ENCODE assay signal across 9 mouse cellular contexts in the genomic region with DNA sequence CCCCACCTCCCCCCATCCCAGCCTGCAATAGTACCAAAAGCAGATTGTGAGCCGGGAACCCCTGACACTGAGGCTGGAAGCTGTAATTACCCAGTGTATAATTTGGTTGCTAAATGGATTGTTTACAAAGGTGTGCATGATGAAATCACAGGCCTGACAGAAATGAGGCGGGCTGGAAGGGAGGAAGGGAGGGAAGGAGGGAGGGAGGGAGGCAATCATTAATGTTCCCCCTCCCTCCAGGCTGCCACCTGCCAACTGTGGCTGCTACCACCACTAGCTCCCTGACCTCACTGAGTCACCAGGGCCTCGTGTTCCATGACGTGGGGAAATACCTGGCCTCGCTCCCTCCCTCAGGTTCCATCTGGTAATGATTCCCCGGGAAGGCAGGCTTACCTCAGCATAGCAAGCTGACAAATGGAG.
DNase-seq lines count a peak whose midpoint lies in the region; ATAC-seq and TF ChIP-seq lines count a peak whose summit lies in the region.
"Had no signal": no experiment of that assay in that cellular context is flagged by ENCODE, and none has a peak within 500 bp of the region (broad histone marks: within the 10 kb centered on the region; RNA-seq: fewer than 3 reads in every experiment).

No protein-coding gene starts in this region.

- H3K4me2 ChIP-seq in intestine, postnatal 0 days (replicated peaks; ENCODE audit: low read depth), result no peak overlapping the region

- peak; percentile 91 for ATAC-seq in Patski
- peak; percentile 88 for ATAC-seq in intestine, postnatal 0 days

- WGBS in intestine, postnatal 0 days, result 25% methylated on average over 6 of the region's 6 CpGs
- WGBS in liver, adult 2 months, result 20% methylated on average over 6 of the region's 6 CpGs

- in situ Hi-C loops in Patski (cut with MboI; ENCODE audit: low pct_unique_long_range_greater_than_20kb), result no loop called here

- H3K4me3 ChIP-seq in intestine, postnatal 0 days (ENCODE audit: low read depth, low read length), result no peak overlapping the region
- no peak overlapping the region for H3K4me3 ChIP-seq in liver, adult 2 months (ENCODE audit: insufficient read depth, low read depth, low read length)

- no peaks in the 10 kb centered on the region for H3K79me2 ChIP-seq in liver, adult 2 months (ENCODE audit: control insufficient read depth, insufficient read depth, low read length)

- no peak overlapping the region for H3K9ac ChIP-seq in intestine, postnatal 0 days (ENCODE audit: low read depth, low read length)
- H3K9ac ChIP-seq in liver, adult 2 months (ENCODE audit: low read depth, low read length), result no peak overlapping the region; the same call in 1 of the 2 replicates

- 0 out of 2 replicates have a peak, but pooled peaks cover 2% of the 10 kb centered on the region for H3K9me3 ChIP-seq in intestine, postnatal 0 days (ENCODE audit: control insufficient read depth)

- no peak for TF ChIP-seq CTCF in Patski (IDR thresholded peaks at IDR 0.05)
- TF ChIP-seq CTCF in intestine, postnatal 0 days (IDR thresholded peaks at IDR 0.05; ENCODE audit: low read depth), result no peak
- 0 out of 2 replicates have a peak, but pooled peaks have one; percentile 0 for TF ChIP-seq CTCF in liver, adult 2 months (IDR thresholded peaks at IDR 0.05; ENCODE audit: low read depth, low read length)

- no peaks in the 10 kb centered on the region for H3K4me1 ChIP-seq in intestine, postnatal 0 days (replicated peaks; ENCODE audit: control insufficient read depth, insufficient read depth, low read length)
- peaks cover 12% of the 10 kb centered on the region for H3K4me1 ChIP-seq in liver, adult 2 months (ENCODE audit: control insufficient read depth, insufficient read depth, low read length)

- H3K36me3 ChIP-seq in intestine, postnatal 0 days (ENCODE audit: control insufficient read depth, insufficient read depth), result no peaks in the 10 kb centered on the region
- no peaks in the 10 kb centered on the region for H3K36me3 ChIP-seq in liver, adult 2 months (ENCODE audit: control insufficient read depth, insufficient read depth, low read length)

- no peaks in the 10 kb centered on the region for H3K27me3 ChIP-seq in Patski
- no peaks in the 10 kb centered on the region for H3K27me3 ChIP-seq in intestine, postnatal 0 days (replicated peaks; ENCODE audit: control insufficient read depth, insufficient read depth, low read length)
- H3K27me3 ChIP-seq in liver, adult 2 months (ENCODE audit: control insufficient read depth, insufficient read depth, low read length), result no peaks in the 10 kb centered on the region

- DNase-seq in 416B (ENCODE audit: low read depth), result peak; percentile 24
- DNase-seq in Patski (ENCODE audit: low read depth, low spot score), result peak; percentile 89
- peak; percentile 98 for DNase-seq in liver, adult 2 months (ENCODE audit: extremely low read depth, low read depth, low spot score)
- no peak for DNase-seq in MN1 (ENCODE audit: low spot score)
- DNase-seq in layer of hippocampus, adult 8-10 months (ENCODE audit: low spot score in 2 of 2), result no peak
- DNase-seq in heart, postnatal 36 days, result no peak
- no peak for DNase-seq in heart, adult 8-10 months (ENCODE audit: low spot score)
- DNase-seq: layer of hippocampus, adult 9-11 months had no signal

- CTCF ChIA-PET in Patski (lab: Charles Lee), result interaction anchor here (0.7 to 9.2 kb wide), 11 partner anchors 10 to 253 kb away, joined by 3 to 87 read pairs (median 4); no protein-coding TSS in a partner anchor

- intact Hi-C loops in heart, postnatal 36 days (cut with DNase I), result no loop called here

- POLR2A ChIA-PET in Patski (lab: Charles Lee), result interaction anchor here (0.7 to 1.6 kb wide), 4 partner anchors 32 to 336 kb away, joined by 3 to 4 read pairs (median 3); no protein-coding TSS in a partner anchor

- TF ChIP-seq POLR2A in liver, adult 2 months (IDR thresholded peaks at IDR 0.05; ENCODE audit: extremely low read depth, insufficient read depth, low read length), result no peak

- no peak overlapping the region for H3K27ac ChIP-seq in intestine, postnatal 0 days (ENCODE audit: low read depth, low read length)
- peak overlapping the region; percentile 79 for H3K27ac ChIP-seq in liver, adult 2 months (replicated peaks; ENCODE audit: insufficient read depth, low read depth, low read length)

Comparison
In these comparisons a context has a peak if more than half of its experiments do, and no peak if none do; other contexts are left out.
1. DNase-seq: peak in 416B (single experiment), Patski (single experiment) and liver, adult 2 months (single experiment); none in MN1 (single experiment), layer of hippocampus, adult 8-10 months (0 of 2), heart, postnatal 36 days (0 of 2) and heart, adult 8-10 months (single experiment).